Mouse (Mus musculus): ENCODE measurements around the gene Casq2. TPM values are rescaled to one million over a fixed set of nuclear protein-coding genes. Genes with fewer than 3 reads are reported as not detected.
A peak's percentile ranks its signal among the peaks of the same experiment; 100 is the strongest.

Gene Casq2
- polyA plus RNA-seq, 1 experiment, result 482 TPM

DNA sequence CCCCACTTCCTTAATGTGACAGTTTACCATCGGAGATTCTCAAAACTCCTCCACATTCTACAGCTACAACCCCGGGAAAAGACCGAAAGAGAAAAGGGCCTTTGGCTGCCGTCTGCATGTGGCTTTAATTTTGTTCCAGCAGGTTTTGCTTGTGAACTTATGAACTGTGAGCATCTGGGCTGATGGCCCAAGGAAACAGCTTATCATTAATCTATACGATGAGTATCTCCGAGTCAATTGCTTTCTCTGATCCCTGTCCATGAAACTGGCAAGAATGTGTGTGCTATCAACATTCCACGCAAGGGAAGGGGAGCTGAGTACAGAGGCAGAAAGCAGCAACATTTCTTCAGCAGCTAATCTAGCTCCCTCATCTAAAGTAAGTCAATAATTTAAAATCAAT, 63.7 kb downstream of the Casq2 start:
- Histone ChIP-seq H3K4me3 (no peak overlapping the region), H3K36me3 (ENCODE audit: control insufficient read depth, insufficient read depth) (no peaks in the 10 kb centered on the region), H3ac (ENCODE audit: control insufficient read depth, insufficient read length) (no peak overlapping the region), H3K79me2 (ENCODE audit: control insufficient read depth, insufficient read depth) (no peaks in the 10 kb centered on the region), H3K27me3 (ENCODE audit: control insufficient read depth, insufficient read depth, insufficient read length) (no peaks in the 10 kb centered on the region), H3K4me2 (ENCODE audit: low read depth) (no peak overlapping the region)
- TF ChIP-seq POLR2AphosphoS2 (IDR thresholded peaks at IDR 0.05; ENCODE audit: insufficient read length, low read depth) (no peak), TCF3 (IDR thresholded peaks at IDR 0.05; ENCODE audit: insufficient read length, low read depth) (no peak), MYOD1 (IDR thresholded peaks at IDR 0.05; ENCODE audit: control insufficient read depth in 1 of 3, insufficient read length in 2 of 3, low read depth in 2 of 3) (no peak), E2F4 (IDR thresholded peaks at IDR 0.05; ENCODE audit: insufficient read depth) (no peak), MAX (IDR thresholded peaks at IDR 0.05; ENCODE audit: low read depth) (no peak), MYOG (IDR thresholded peaks at IDR 0.05; ENCODE audit: control insufficient read depth in 1 of 3, insufficient read depth in 1 of 3, insufficient read length in 2 of 3, low read depth in 2 of 3) (no peak), CEBPB (IDR thresholded peaks at IDR 0.05; ENCODE audit: insufficient read depth, poor library complexity, severe bottlenecking) (no peak), TCF12 (IDR thresholded peaks at IDR 0.05; ENCODE audit: insufficient read depth, poor library complexity, severe bottlenecking) (no peak), POLR2A (IDR thresholded peaks at IDR 0.05; ENCODE audit: insufficient read length, low read depth) (no peak), REST (IDR thresholded peaks at IDR 0.05; ENCODE audit: insufficient read depth, insufficient read length) (no peak), USF1 (IDR thresholded peaks at IDR 0.05; ENCODE audit: low read depth) (no peak), SRF (IDR thresholded peaks at IDR 0.05; ENCODE audit: control insufficient read depth, insufficient read length, low read depth) (no peak)

DNA sequence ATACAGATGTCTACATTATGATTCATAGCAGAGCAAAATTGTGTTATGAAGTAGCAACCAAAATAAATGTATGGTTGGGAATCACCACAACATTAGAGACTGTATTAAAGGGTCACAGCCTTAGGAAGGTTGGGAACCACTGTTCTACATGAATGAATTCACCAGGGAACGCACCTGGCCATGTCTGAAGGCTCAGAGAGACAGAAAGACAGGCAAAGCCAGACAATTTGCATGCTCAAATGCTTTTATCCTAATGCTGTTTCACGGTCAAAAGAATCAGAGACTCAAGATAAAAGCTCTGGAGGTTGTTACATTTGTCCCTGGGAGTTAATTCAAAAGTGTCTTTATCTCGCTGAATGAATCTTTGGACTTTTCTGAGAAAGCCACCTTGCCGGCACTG, 65.6 kb downstream of the Casq2 start:
- Histone ChIP-seq H3K79me2 (ENCODE audit: control insufficient read depth, insufficient read depth) (no peaks in the 10 kb centered on the region), H3K4me2 (ENCODE audit: low read depth) (no peak overlapping the region), H3K27me3 (ENCODE audit: control insufficient read depth, insufficient read depth, insufficient read length) (no peaks in the 10 kb centered on the region), H3K4me3 (no peak overlapping the region), H3K36me3 (ENCODE audit: control insufficient read depth, insufficient read depth) (no peaks in the 10 kb centered on the region), H3ac (ENCODE audit: control insufficient read depth, insufficient read length) (no peak overlapping the region)
- TF ChIP-seq E2F4 (IDR thresholded peaks at IDR 0.05; ENCODE audit: insufficient read depth), result no peak
- TF ChIP-seq TCF3 (IDR thresholded peaks at IDR 0.05; ENCODE audit: insufficient read length, low read depth), result no peak
- TF ChIP-seq MYOG (IDR thresholded peaks at IDR 0.05; ENCODE audit: control insufficient read depth in 1 of 3, insufficient read depth in 1 of 3, insufficient read length in 2 of 3, low read depth in 2 of 3), result no peak
- no peak for TF ChIP-seq MYOD1 (IDR thresholded peaks at IDR 0.05; ENCODE audit: control insufficient read depth in 1 of 3, insufficient read length in 2 of 3, low read depth in 2 of 3)
- TF ChIP-seq POLR2AphosphoS2 (IDR thresholded peaks at IDR 0.05; ENCODE audit: insufficient read length, low read depth), result no peak
- no peak for TF ChIP-seq REST (IDR thresholded peaks at IDR 0.05; ENCODE audit: insufficient read depth, insufficient read length)
- TF ChIP-seq USF1 (IDR thresholded peaks at IDR 0.05; ENCODE audit: low read depth), result no peak

DNA sequence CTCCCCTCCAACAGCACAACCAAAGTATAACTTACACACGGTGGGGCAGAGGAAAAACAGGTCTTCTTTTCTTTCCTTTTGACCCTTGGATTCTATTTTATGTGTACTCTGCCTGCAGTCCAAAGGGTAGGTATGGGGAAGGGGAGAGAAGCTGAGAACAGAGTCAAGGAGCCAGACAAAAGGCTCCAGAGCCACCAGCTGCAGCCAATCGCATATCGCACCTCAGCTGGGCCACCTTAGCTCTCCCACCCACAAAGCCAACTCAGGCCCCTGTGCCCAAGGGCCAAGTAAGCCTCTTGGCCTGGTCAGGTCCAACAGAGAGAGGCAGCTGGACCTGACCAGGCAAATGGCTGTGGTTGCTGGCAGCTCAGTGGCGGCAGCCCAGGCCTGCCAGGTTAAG, 66.3 kb downstream of the Casq2 start:
- Histone ChIP-seq H3K27me3 (ENCODE audit: control insufficient read depth, insufficient read depth, insufficient read length) (no peaks in the 10 kb centered on the region), H3K79me2 (ENCODE audit: control insufficient read depth, insufficient read depth) (no peaks in the 10 kb centered on the region), H3K36me3 (ENCODE audit: control insufficient read depth, insufficient read depth) (no peaks in the 10 kb centered on the region), H3K4me3 (no peak overlapping the region), H3ac (ENCODE audit: control insufficient read depth, insufficient read length) (no peak overlapping the region), H3K4me2 (ENCODE audit: low read depth) (no peak overlapping the region)
- TF ChIP-seq TCF3 (IDR thresholded peaks at IDR 0.05; ENCODE audit: insufficient read length, low read depth) (no peak), E2F4 (IDR thresholded peaks at IDR 0.05; ENCODE audit: insufficient read depth) (no peak), POLR2A (IDR thresholded peaks at IDR 0.05; ENCODE audit: insufficient read length, low read depth) (no peak), TCF12 (IDR thresholded peaks at IDR 0.05; ENCODE audit: insufficient read depth, poor library complexity, severe bottlenecking) (no peak), USF1 (IDR thresholded peaks at IDR 0.05; ENCODE audit: low read depth) (no peak), POLR2AphosphoS2 (IDR thresholded peaks at IDR 0.05; ENCODE audit: insufficient read length, low read depth) (no peak), SRF (IDR thresholded peaks at IDR 0.05; ENCODE audit: control insufficient read depth, insufficient read length, low read depth) (no peak), MYOG (IDR thresholded peaks at IDR 0.05; ENCODE audit: control insufficient read depth in 1 of 3, insufficient read depth in 1 of 3, insufficient read length in 2 of 3, low read depth in 2 of 3) (no peak), MYOD1 (IDR thresholded peaks at IDR 0.05; ENCODE audit: control insufficient read depth in 1 of 3, insufficient read length in 2 of 3, low read depth in 2 of 3) (no peak), MAX (IDR thresholded peaks at IDR 0.05; ENCODE audit: low read depth) (no peak), REST (IDR thresholded peaks at IDR 0.05; ENCODE audit: insufficient read depth, insufficient read length) (no peak), CEBPB (IDR thresholded peaks at IDR 0.05; ENCODE audit: insufficient read depth, poor library complexity, severe bottlenecking) (no peak)

DNA sequence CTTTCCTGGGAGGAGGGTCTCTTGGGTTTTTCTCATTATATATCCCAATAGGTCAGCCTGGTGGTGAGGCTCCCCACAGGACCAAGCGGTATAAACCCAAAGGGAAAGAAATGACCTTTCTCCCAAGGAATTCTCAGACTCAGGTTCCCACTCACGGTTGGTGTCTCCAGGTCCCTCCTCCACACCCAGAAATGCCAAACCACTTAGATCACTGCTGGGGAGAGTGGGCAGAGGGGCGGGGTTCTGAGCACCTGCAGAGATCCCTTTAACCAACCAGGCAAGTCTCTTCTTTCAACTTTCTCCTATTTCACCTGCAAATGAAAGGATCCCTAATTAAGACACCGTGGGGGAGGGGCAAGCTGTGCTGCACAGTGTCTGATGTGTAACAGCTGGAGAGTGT, 66.7 kb downstream of the Casq2 start:
- Histone ChIP-seq H3ac (ENCODE audit: control insufficient read depth, insufficient read length) (no peak overlapping the region), H3K79me2 (ENCODE audit: control insufficient read depth, insufficient read depth) (no peaks in the 10 kb centered on the region), H3K36me3 (ENCODE audit: control insufficient read depth, insufficient read depth) (no peaks in the 10 kb centered on the region), H3K27me3 (ENCODE audit: control insufficient read depth, insufficient read depth, insufficient read length) (no peaks in the 10 kb centered on the region), H3K4me3 (no peak overlapping the region), H3K4me2 (ENCODE audit: low read depth) (no peak overlapping the region)
- TF ChIP-seq MYOG (IDR thresholded peaks at IDR 0.05; ENCODE audit: control insufficient read depth in 1 of 3, insufficient read depth in 1 of 3, insufficient read length in 2 of 3, low read depth in 2 of 3) (no peak), MYOD1 (IDR thresholded peaks at IDR 0.05; ENCODE audit: control insufficient read depth in 1 of 3, insufficient read length in 2 of 3, low read depth in 2 of 3) (no peak), POLR2AphosphoS2 (IDR thresholded peaks at IDR 0.05; ENCODE audit: insufficient read length, low read depth) (no peak), TCF3 (IDR thresholded peaks at IDR 0.05; ENCODE audit: insufficient read length, low read depth) (no peak), REST (IDR thresholded peaks at IDR 0.05; ENCODE audit: insufficient read depth, insufficient read length) (no peak), SRF (IDR thresholded peaks at IDR 0.05; ENCODE audit: control insufficient read depth, insufficient read length, low read depth) (no peak), CEBPB (IDR thresholded peaks at IDR 0.05; ENCODE audit: insufficient read depth, poor library complexity, severe bottlenecking) (no peak), TCF12 (IDR thresholded peaks at IDR 0.05; ENCODE audit: insufficient read depth, poor library complexity, severe bottlenecking) (no peak)

DNA sequence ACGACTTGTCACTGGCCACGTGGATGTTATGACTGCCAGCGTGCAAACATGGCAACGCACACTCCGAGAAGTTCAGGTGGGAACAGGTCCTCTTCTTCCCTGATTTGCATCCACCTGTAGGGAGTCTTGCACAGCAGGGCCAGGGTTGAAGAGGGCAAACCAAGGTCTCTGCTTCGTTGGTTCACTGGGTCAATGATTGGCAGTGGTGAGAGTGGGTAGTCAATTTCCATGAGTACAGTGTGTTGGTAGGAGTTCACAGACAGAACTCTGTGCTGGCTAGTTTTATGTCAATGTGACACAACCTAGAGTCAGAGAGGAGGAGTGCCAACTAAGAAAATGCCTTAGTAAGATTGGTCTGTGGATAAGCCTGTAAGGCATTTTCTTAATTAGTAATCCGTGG, 67.9 kb downstream of the Casq2 start:
- no peaks in the 10 kb centered on the region for H3K27me3 ChIP-seq (ENCODE audit: control insufficient read depth, insufficient read depth, insufficient read length)
- H3K4me2 ChIP-seq (ENCODE audit: low read depth), result no peak overlapping the region
- H3ac ChIP-seq (ENCODE audit: control insufficient read depth, insufficient read length), result no peak overlapping the region
- H3K36me3 ChIP-seq (ENCODE audit: control insufficient read depth, insufficient read depth), result no peaks in the 10 kb centered on the region
- no peaks in the 10 kb centered on the region for H3K79me2 ChIP-seq (ENCODE audit: control insufficient read depth, insufficient read depth)
- TF ChIP-seq USF1 (IDR thresholded peaks at IDR 0.05; ENCODE audit: low read depth) (no peak), CEBPB (IDR thresholded peaks at IDR 0.05; ENCODE audit: insufficient read depth, poor library complexity, severe bottlenecking) (no peak), SRF (IDR thresholded peaks at IDR 0.05; ENCODE audit: control insufficient read depth, insufficient read length, low read depth) (no peak), TCF3 (IDR thresholded peaks at IDR 0.05; ENCODE audit: insufficient read length, low read depth) (no peak), REST (IDR thresholded peaks at IDR 0.05; ENCODE audit: insufficient read depth, insufficient read length) (no peak), POLR2AphosphoS2 (IDR thresholded peaks at IDR 0.05; ENCODE audit: insufficient read length, low read depth) (peak; percentile 59), MYOD1 (IDR thresholded peaks at IDR 0.05; ENCODE audit: control insufficient read depth in 1 of 3, insufficient read length in 2 of 3, low read depth in 2 of 3) (no peak)
- no peak overlapping the region for H3K4me3 ChIP-seq

Data from myocyte (in vitro differentiated cells).